Mouse (Mus musculus) intestine, embryonic 16.5 days (tissue): ENCODE measurements around the gene Ltbp4. TPM values are rescaled to one million over a fixed set of nuclear protein-coding genes. Genes with fewer than 3 reads are reported as not detected.

Experiments used
- ATAC-seq: fragments of 200-750 bp; cut with Nextera tagmentation; 2 replicates; pipeline ENCODE4 v1.8.0; 2017; ENCODE audit warnings: moderate TSS enrichment, moderate library complexity
- H3K27ac ChIP-seq: fragments of 300-500 bp; sonication (generic); 2 replicates; pipeline ENCODE4 v1.5.1; 2014; ENCODE audit warnings: mild to moderate bottlenecking, low read length
- H3K27me3 ChIP-seq: fragments of 300-500 bp; sonication (generic); replicated peaks from 2 replicates; pipeline ENCODE4 v1.6.1; 2014; ENCODE audit warnings: low read length, control low read depth, mixed read lengths; ENCODE audit not compliant: control insufficient read depth, insufficient read depth
- H3K36me3 ChIP-seq: fragments of 300-500 bp; sonication (generic); 2 replicates; pipeline ENCODE4 v1.6.1; 2014; ENCODE audit warnings: low read length, control low read depth; ENCODE audit not compliant: control insufficient read depth, insufficient read depth
- H3K4me1 ChIP-seq: fragments of 300-500 bp; sonication (generic); 2 replicates; pipeline ENCODE4 v1.6.1; 2014; ENCODE audit warnings: low read length, control low read depth, mixed read lengths; ENCODE audit not compliant: control insufficient read depth, insufficient read depth
- H3K4me2 ChIP-seq: fragments of 300-500 bp; sonication (generic); 2 replicates; pipeline ENCODE4 v1.6.1; 2014; ENCODE audit warnings: low read depth, low read length, control low read depth
- H3K4me3 ChIP-seq: fragments of 300-500 bp; sonication (generic); 2 replicates; pipeline ENCODE4 v1.5.1; 2014; ENCODE audit warnings: mild to moderate bottlenecking, low read length
- H3K9ac ChIP-seq: fragments of 300-500 bp; sonication (generic); 2 replicates; pipeline ENCODE4 v1.6.1; 2014; ENCODE audit warnings: low read depth, low read length
- H3K9me3 ChIP-seq: fragments of 300-500 bp; sonication (generic); 2 replicates; pipeline ENCODE4 v1.6.1; 2016; ENCODE audit warnings: low read length, control low read depth; ENCODE audit not compliant: control insufficient read depth
- WGBS: fragments of 180-500 bp; shearing (Covaris S2); extraction: QIAGEN DNeasy Blood & Tissue Kit; methylation state at CpG from one replicate; pipeline ENCODE4 v1.1.7; 2014; 5-methylcytosine and 5-hydroxymethylcytosine counted together
- polyA plus RNA-seq: library from polyadenylated mRNA; unstranded; fragments of >200 nt; fragmentation: Nextera tagmentation; extraction: Ambion mirVana; gene quantifications from 2 replicates; pipeline ENCODE4 v1.2.1, GENCODE M21; 2015

Gene Ltbp4
- polyA plus RNA-seq, 1 experiment from 2014 or later: 70.2 TPM

GRCm38 (mm10) chr7:27371715-27372462 lies 34.4 kb upstream of the Ltbp4 start:
- H3K9ac ChIP-seq: 0 out of 2 replicates have a peak overlapping the region, but pooled peaks have one; percentile 44
- no peak for ATAC-seq

GRCm38 (mm10) chr7:27369111-27369510 lies 31.6 kb upstream of the Ltbp4 start:
- Histone ChIP-seq H3K9me3 (peaks cover 4% of the 10 kb centered on the region), H3K36me3 (no peaks in the 10 kb centered on the region), H3K27me3 (peaks cover 92% of the 10 kb centered on the region), H3K4me2 (no peak overlapping the region), H3K27ac (no peak overlapping the region), H3K9ac (no peak overlapping the region), H3K4me3 (no peak overlapping the region), H3K4me1 (peaks cover 10% of the 10 kb centered on the region)
- ATAC-seq: no peak
- 83% methylated on average over 19 of the region's 19 CpGs for WGBS

More at GRCm38 (mm10) chr7:27371715-27372462, 34.4 kb upstream of the Ltbp4 start:
- Histone ChIP-seq H3K4me2 (peak overlapping the region; percentile 43), H3K27me3 (peaks cover 82% of the 10 kb centered on the region), H3K4me1 (peaks cover 10% of the 10 kb centered on the region), H3K4me3 (peak overlapping the region; percentile 31), H3K27ac (no peak overlapping the region), H3K36me3 (no peaks in the 10 kb centered on the region), H3K9me3 (peaks cover 7% of the 10 kb centered on the region)
- 7% methylated on average over 44 of the region's 44 CpGs for WGBS

- Histone ChIP-seq H3K4me2 (peak overlapping the region; percentile 35), H3K4me3 (peak overlapping the region; percentile 24), H3K9ac (no peak overlapping the region), H3K27me3 (peaks cover 91% of the 10 kb centered on the region), H3K9me3 (peaks cover 4% of the 10 kb centered on the region), H3K4me1 (peaks cover 14% of the 10 kb centered on the region), H3K36me3 (no peaks in the 10 kb centered on the region), H3K27ac (no peak overlapping the region)
- 0 out of 2 replicates have a peak, but pooled peaks have one; percentile 20 for ATAC-seq
- WGBS: 14% methylated on average over 11 of the region's 11 CpGs
Measured at GRCm38 (mm10) chr7:27367976-27368375, 30.5 kb upstream of the Ltbp4 start.

GRCm38 (mm10) chr7:27366082-27366844 lies 28.8 kb upstream of the Ltbp4 start:
- no peaks in the 10 kb centered on the region for H3K36me3 ChIP-seq
- WGBS: 34% methylated on average over 21 of the region's 21 CpGs
- peaks cover 4% of the 10 kb centered on the region for H3K9me3 ChIP-seq
- peaks cover 79% of the 10 kb centered on the region for H3K27me3 ChIP-seq
- H3K4me1 ChIP-seq: peaks cover 8% of the 10 kb centered on the region
- no peak overlapping the region for H3K4me2 ChIP-seq
- no peak overlapping the region for H3K9ac ChIP-seq
- no peak overlapping the region for H3K4me3 ChIP-seq
- H3K27ac ChIP-seq: no peak overlapping the region
- ATAC-seq: no peak

- 5% methylated on average over 29 of the region's 29 CpGs for whole genome bisulfite sequencing
- peaks cover 13% of the 10 kb centered on the region for H3K4me1 ChIP-seq
- ATAC-seq: no peak
- peaks cover 63% of the 10 kb centered on the region for H3K27me3 ChIP-seq
- H3K27ac ChIP-seq: no peak overlapping the region
- H3K4me2 ChIP-seq: no peak overlapping the region
- H3K4me3 ChIP-seq: peak overlapping the region; percentile 9; the same call in 1 of the 2 replicates
- H3K9me3 ChIP-seq: no peaks in the 10 kb centered on the region
- H3K9ac ChIP-seq: no peak overlapping the region
- no peaks in the 10 kb centered on the region for H3K36me3 ChIP-seq
Measured at GRCm38 (mm10) chr7:27364379-27364778, 26.9 kb upstream of the Ltbp4 start.

GRCm38 (mm10) chr7:27361283-27361946 lies 23.9 kb upstream of the Ltbp4 start:
- peak overlapping the region; percentile 55 for H3K4me3 ChIP-seq
- H3K27ac ChIP-seq: no peak overlapping the region
- H3K4me1 ChIP-seq: peaks cover 19% of the 10 kb centered on the region; the same call in 1 of the 2 replicates
- ATAC-seq: peak; percentile 94
- WGBS: under 1% methylated on average over 44 of the region's 52 CpGs
- H3K9me3 ChIP-seq: no peaks in the 10 kb centered on the region
- no peaks in the 10 kb centered on the region for H3K36me3 ChIP-seq
- peak overlapping the region; percentile 74 for H3K9ac ChIP-seq
- peaks cover 37% of the 10 kb centered on the region for H3K27me3 ChIP-seq
- peak overlapping the region; percentile 93 for H3K4me2 ChIP-seq

GRCm38 (mm10) chr7:27360749-27361148 lies 23.3 kb upstream of the Ltbp4 start:
- H3K27me3 ChIP-seq: peaks cover 30% of the 10 kb centered on the region
- 55% methylated on average over 6 of the region's 6 CpGs for WGBS
- no peak overlapping the region for H3K9ac ChIP-seq
- no peak overlapping the region for H3K4me3 ChIP-seq
- no peaks in the 10 kb centered on the region for H3K36me3 ChIP-seq
- H3K4me2 ChIP-seq: peak overlapping the region; percentile 93
- peaks cover 22% of the 10 kb centered on the region; the same call in 1 of the 2 replicates for H3K4me1 ChIP-seq
- no peak overlapping the region for H3K27ac ChIP-seq
- no peak for ATAC-seq
- no peaks in the 10 kb centered on the region for H3K9me3 ChIP-seq

- no peak overlapping the region for H3K4me2 ChIP-seq
- peaks cover 21% of the 10 kb centered on the region for H3K27me3 ChIP-seq
- H3K27ac ChIP-seq: no peak overlapping the region
- peaks cover 28% of the 10 kb centered on the region; the same call in 1 of the 2 replicates for H3K4me1 ChIP-seq
- WGBS: 88% methylated on average over 9 of the region's 9 CpGs
- no peak for ATAC-seq
- no peaks in the 10 kb centered on the region for H3K9me3 ChIP-seq
- H3K9ac ChIP-seq: no peak overlapping the region
- H3K36me3 ChIP-seq: no peaks in the 10 kb centered on the region
- no peak overlapping the region for H3K4me3 ChIP-seq
Measured at GRCm38 (mm10) chr7:27359706-27360358, 22.3 kb upstream of the Ltbp4 start.
